Mouse (Mus musculus): Measurements from ENCODE around the gene Rps6kl1. TPM values are rescaled to one million over a fixed set of nuclear protein-coding genes. Genes with fewer than 3 reads are reported as not detected.

Rps6kl1 gene
- polyA plus RNA-seq, 1 experiment from 2014 or later, result 2.2 TPM

- no peak for DNase-seq (ENCODE audit: low spot score)
- Histone ChIP-seq H3K4me1 (peaks cover 40% of the 10 kb centered on the region), H3K36me3 (replicated peaks) (peaks cover 32% of the 10 kb centered on the region), H3K27me3 (replicated peaks; ENCODE audit: low read depth, poor library complexity, severe bottlenecking) (peaks cover 51% of the 10 kb centered on the region), H3K27ac (replicated peaks) (no peak overlapping the region), H3K9me3 (no peaks in the 10 kb centered on the region), H3K4me3 (no peak overlapping the region)
- 82% methylated on average over 3 of the region's 3 CpGs for WGBS
Observed at GRCm38 (mm10) chr12:85170948-85171307, 19.9 kb upstream of the Rps6kl1 start.

- H3K36me3 ChIP-seq (replicated peaks), result peaks cover 35% of the 10 kb centered on the region
- H3K4me1 ChIP-seq, result peaks cover 35% of the 10 kb centered on the region
- no peak overlapping the region for H3K4me3 ChIP-seq
- DNase-seq (ENCODE audit: low spot score), result no peak
- WGBS, result 85% methylated on average over 11 of the region's 11 CpGs
- no peak overlapping the region for H3K27ac ChIP-seq (replicated peaks)
- H3K9me3 ChIP-seq, result no peaks in the 10 kb centered on the region
- H3K27me3 ChIP-seq (replicated peaks; ENCODE audit: low read depth, poor library complexity, severe bottlenecking), result peaks cover 45% of the 10 kb centered on the region
Observed at GRCm38 (mm10) chr12:85170284-85170947, 19.4 kb upstream of the Rps6kl1 start.

- Histone ChIP-seq H3K4me1 (peaks cover 29% of the 10 kb centered on the region), H3K9me3 (no peaks in the 10 kb centered on the region), H3K36me3 (replicated peaks) (peaks cover 35% of the 10 kb centered on the region), H3K27ac (replicated peaks) (0 out of 2 replicates have a peak overlapping the region, but pooled peaks have one; percentile 16), H3K4me3 (no peak overlapping the region), H3K27me3 (replicated peaks; ENCODE audit: low read depth, poor library complexity, severe bottlenecking) (peaks cover 40% of the 10 kb centered on the region)
- no peak for DNase-seq (ENCODE audit: low spot score)
- 53% methylated on average over 3 of the region's 3 CpGs for WGBS
Observed at GRCm38 (mm10) chr12:85169877-85170276, 18.8 kb upstream of the Rps6kl1 start.

GRCm38 (mm10) chr12:85169117-85169858 lies 18.2 kb upstream of the Rps6kl1 start:
- Histone ChIP-seq H3K9me3 (no peaks in the 10 kb centered on the region), H3K4me1 (peaks cover 23% of the 10 kb centered on the region), H3K27ac (replicated peaks) (peak overlapping the region; percentile 16; the same call in 1 of the 2 replicates), H3K36me3 (replicated peaks) (peaks cover 35% of the 10 kb centered on the region), H3K4me3 (peak overlapping the region; percentile 42), H3K27me3 (replicated peaks; ENCODE audit: low read depth, poor library complexity, severe bottlenecking) (peaks cover 34% of the 10 kb centered on the region)
- 24% methylated on average over 27 of the region's 27 CpGs for WGBS
- peak; percentile 88 for DNase-seq (ENCODE audit: low spot score)

- DNase-seq (ENCODE audit: low spot score), result no peak
- H3K4me1 ChIP-seq, result peaks cover 10% of the 10 kb centered on the region
- no peaks in the 10 kb centered on the region for H3K9me3 ChIP-seq
- peaks cover 29% of the 10 kb centered on the region for H3K36me3 ChIP-seq (replicated peaks)
- no peak overlapping the region for H3K27ac ChIP-seq (replicated peaks)
- H3K27me3 ChIP-seq (replicated peaks; ENCODE audit: low read depth, poor library complexity, severe bottlenecking), result peaks cover 22% of the 10 kb centered on the region
- H3K4me3 ChIP-seq, result no peak overlapping the region
- 89% methylated on average over 9 of the region's 9 CpGs for WGBS
Observed at GRCm38 (mm10) chr12:85166631-85167030, 15.6 kb upstream of the Rps6kl1 start.

GRCm38 (mm10) chr12:85164996-85165395 lies 13.9 kb upstream of the Rps6kl1 start:
- H3K27ac ChIP-seq (replicated peaks), result no peak overlapping the region
- peaks cover 20% of the 10 kb centered on the region for H3K36me3 ChIP-seq (replicated peaks)
- 84% methylated on average over 5 of the region's 5 CpGs for WGBS
- H3K27me3 ChIP-seq (replicated peaks; ENCODE audit: low read depth, poor library complexity, severe bottlenecking), result peaks cover 6% of the 10 kb centered on the region
- no peaks in the 10 kb centered on the region for H3K9me3 ChIP-seq
- H3K4me3 ChIP-seq, result no peak overlapping the region
- DNase-seq (ENCODE audit: low spot score), result no peak
- H3K4me1 ChIP-seq, result peaks cover 10% of the 10 kb centered on the region

GRCm38 (mm10) chr12:85159592-85159991 lies 8.5 kb upstream of the Rps6kl1 start:
- Histone ChIP-seq H3K27me3 (replicated peaks; ENCODE audit: low read depth, poor library complexity, severe bottlenecking) (no peaks in the 10 kb centered on the region), H3K27ac (replicated peaks) (no peak overlapping the region), H3K36me3 (replicated peaks) (no peaks in the 10 kb centered on the region), H3K4me3 (no peak overlapping the region), H3K9me3 (no peaks in the 10 kb centered on the region), H3K4me1 (0 out of 2 replicates have a peak, but pooled peaks cover 2% of the 10 kb centered on the region)
- DNase-seq (ENCODE audit: low spot score), result no peak
- WGBS, result 81% methylated on average over 5 of the region's 5 CpGs

GRCm38 (mm10) chr12:85158801-85159200 lies 7.7 kb upstream of the Rps6kl1 start:
- 0 out of 2 replicates have a peak, but pooled peaks cover 2% of the 10 kb centered on the region for H3K4me1 ChIP-seq
- no peak overlapping the region for H3K27ac ChIP-seq (replicated peaks)
- WGBS, result 90% methylated on average over 8 of the region's 8 CpGs

GRCm38 (mm10) chr12:85157797-85158460 lies 6.9 kb upstream of the Rps6kl1 start:
- Histone ChIP-seq H3K36me3 (replicated peaks) (no peaks in the 10 kb centered on the region), H3K27me3 (replicated peaks; ENCODE audit: low read depth, poor library complexity, severe bottlenecking) (no peaks in the 10 kb centered on the region), H3K4me3 (no peak overlapping the region), H3K27ac (replicated peaks) (no peak overlapping the region), H3K9me3 (no peaks in the 10 kb centered on the region), H3K4me1 (0 out of 2 replicates have a peak, but pooled peaks cover 2% of the 10 kb centered on the region)
- no peak for DNase-seq (ENCODE audit: low spot score)
- WGBS, result 91% methylated on average over 14 of the region's 14 CpGs

More at GRCm38 (mm10) chr12:85158801-85159200, 7.7 kb upstream of the Rps6kl1 start:
- no peak for DNase-seq (ENCODE audit: low spot score)
- Histone ChIP-seq H3K9me3 (no peaks in the 10 kb centered on the region), H3K27me3 (replicated peaks; ENCODE audit: low read depth, poor library complexity, severe bottlenecking) (no peaks in the 10 kb centered on the region), H3K36me3 (replicated peaks) (no peaks in the 10 kb centered on the region), H3K4me3 (no peak overlapping the region)

- DNase-seq (ENCODE audit: low spot score), result no peak
- 72% methylated on average over 6 of the region's 6 CpGs for WGBS
Observed at GRCm38 (mm10) chr12:85156324-85156723, 5.3 kb upstream of the Rps6kl1 start.

GRCm38 (mm10) chr12:85153011-85153410 lies 1.9 kb upstream of the Rps6kl1 start:
- DNase-seq (ENCODE audit: low spot score), result no peak
- H3K4me1 ChIP-seq, result peaks cover 18% of the 10 kb centered on the region
- H3K36me3 ChIP-seq (replicated peaks), result no peaks in the 10 kb centered on the region
- WGBS, result 83% methylated on average over 3 of the region's 3 CpGs
- no peaks in the 10 kb centered on the region for H3K9me3 ChIP-seq
- no peak overlapping the region for H3K4me3 ChIP-seq
- H3K27me3 ChIP-seq (replicated peaks; ENCODE audit: low read depth, poor library complexity, severe bottlenecking), result peaks cover 38% of the 10 kb centered on the region
- no peak overlapping the region for H3K27ac ChIP-seq (replicated peaks)

More at GRCm38 (mm10) chr12:85156324-85156723, 5.3 kb upstream of the Rps6kl1 start:
- Histone ChIP-seq H3K4me3 (no peak overlapping the region), H3K4me1 (0 out of 2 replicates have a peak, but pooled peaks cover 2% of the 10 kb centered on the region), H3K27me3 (replicated peaks; ENCODE audit: low read depth, poor library complexity, severe bottlenecking) (peaks cover 8% of the 10 kb centered on the region), H3K36me3 (replicated peaks) (no peaks in the 10 kb centered on the region), H3K27ac (replicated peaks) (no peak overlapping the region), H3K9me3 (no peaks in the 10 kb centered on the region)

GRCm38 (mm10) chr12:85150321-85151001 lies 603 bp downstream of the Rps6kl1 start:
- peaks cover 30% of the 10 kb centered on the region for H3K4me1 ChIP-seq
- H3K4me3 ChIP-seq, result peak overlapping the region; percentile 45
- H3K9me3 ChIP-seq, result no peaks in the 10 kb centered on the region
- H3K36me3 ChIP-seq (replicated peaks), result no peaks in the 10 kb centered on the region
- H3K27me3 ChIP-seq (replicated peaks; ENCODE audit: low read depth, poor library complexity, severe bottlenecking), result peaks cover 62% of the 10 kb centered on the region
- no peak overlapping the region for H3K27ac ChIP-seq (replicated peaks)
- DNase-seq (ENCODE audit: low spot score), result no peak
- WGBS, result 7% methylated on average over 20 of the region's 20 CpGs

All from embryonic facial prominence, embryonic 10.5 days (tissue).